Mouse (Mus musculus) gastrocnemius, adult 18-20 months (tissue): ENCODE data around the gene Mcpt1. TPM values are rescaled to one million over a fixed set of nuclear protein-coding genes. Genes with fewer than 3 reads are reported as not detected.
"Not testable (repeated sequence)": the region's sequence is repeated elsewhere in the genome, so short reads cannot be mapped to it uniquely, and the experiment has no call there.

Experiments
- DNase-seq: peaks from one replicate; pipeline ENCODE4 v3.0.0; 2021; ENCODE audit warnings: low spot score
- long read RNA-seq, 2 experiments: library from polyadenylated mRNA; stranded (forward); transcript quantifications; one replicate each; pipeline ENCODE4 v2.0.0; 2021
- total RNA-seq, 2 experiments: library from RNA; stranded (reverse); gene quantifications; 2 replicates each; pipeline ENCODE4 v1.2.3; 2021

Mcpt1 gene
- not detected for total RNA-seq
- long read RNA-seq, experiment 1: 0 reads
- long read RNA-seq, experiment 2: 0 reads

DNA sequence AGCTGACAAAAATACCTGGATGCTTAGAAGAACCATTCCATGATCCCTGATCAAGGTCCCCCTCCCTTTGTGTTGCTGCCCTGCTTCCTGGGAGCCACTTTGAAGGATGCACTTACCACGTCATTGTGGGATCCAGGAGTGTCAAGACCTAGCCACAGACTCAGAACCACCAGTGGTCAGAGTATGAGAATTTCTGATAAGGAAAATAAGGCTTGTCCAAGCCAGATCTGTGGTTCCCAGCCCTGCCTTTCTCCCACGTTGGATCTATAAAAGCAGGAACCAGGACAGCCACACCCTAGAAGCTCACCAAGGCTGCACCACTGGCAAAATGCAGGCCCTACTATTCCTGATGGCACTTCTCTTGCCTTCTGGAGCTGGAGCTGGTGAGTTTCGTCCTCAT, at the start of gene Mcpt1:
Gene Mcpt1, plus strand, starts transcription at position 301 of the 400 bp plus-strand sequence.
- not testable (repeated sequence) for DNase-seq

DNA sequence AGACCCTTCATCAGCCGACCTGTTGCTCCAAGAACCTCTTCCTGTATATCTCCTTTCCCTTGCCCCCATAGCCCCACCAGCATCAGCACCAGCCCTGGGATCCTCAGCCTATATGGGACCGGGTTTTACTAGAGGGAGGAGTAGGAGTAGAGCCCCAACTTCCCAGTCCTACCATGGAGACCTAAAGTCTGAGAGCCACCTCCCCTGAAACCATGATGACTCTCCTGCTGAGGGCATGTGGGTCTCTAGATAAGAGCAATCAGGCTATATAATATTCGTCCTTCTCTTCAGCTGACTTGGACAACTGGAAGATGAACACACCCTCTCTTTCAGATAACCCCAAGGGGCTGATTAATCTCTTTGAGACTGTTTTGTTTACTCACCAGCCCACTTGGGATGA, 30.3 kb upstream of the Mcpt1 start:
- not testable (repeated sequence) for DNase-seq

GRCm38 (mm10) chr14:56013147-56013546, 4.6 kb upstream of the Mcpt1 start:
- DNase-seq: no peak

DNA sequence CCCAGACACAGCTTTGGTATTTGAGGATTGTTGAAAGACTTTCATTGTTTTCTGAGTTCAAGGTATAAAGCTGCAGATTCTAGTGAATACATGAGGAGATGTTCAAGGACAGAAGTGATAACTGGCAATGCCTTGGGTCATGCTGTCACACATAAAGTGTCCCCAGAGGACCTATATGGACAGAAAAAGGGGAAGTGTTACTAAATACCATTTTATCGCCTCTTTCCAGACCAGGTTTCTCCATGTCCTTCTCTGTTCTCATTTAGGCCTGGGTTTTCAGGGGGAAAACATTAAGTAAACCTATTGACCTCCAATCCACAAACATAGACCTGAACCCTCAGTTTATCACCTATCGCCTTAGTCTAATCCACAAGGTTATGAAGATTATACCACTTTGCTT, 3.8 kb upstream of the Mcpt1 start:
- no peak for DNase-seq

DNA sequence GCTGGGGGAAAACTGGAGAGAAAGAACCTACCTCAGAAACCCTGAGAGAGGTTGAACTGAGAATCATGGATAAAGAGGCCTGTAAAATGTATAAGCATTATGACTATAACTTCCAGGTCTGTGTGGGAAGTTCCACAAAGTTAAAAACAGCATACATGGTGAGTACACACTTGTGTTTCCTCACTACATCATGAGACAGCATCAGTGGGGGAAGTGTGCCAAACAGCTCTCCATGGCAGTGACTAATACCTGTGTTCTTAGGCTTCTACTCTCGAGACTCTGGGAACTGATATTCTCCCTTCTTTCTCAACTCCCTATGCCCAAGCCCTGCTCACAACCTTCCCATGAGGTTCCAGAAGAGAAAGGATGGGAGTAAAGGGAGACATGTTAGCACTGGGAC, 1.7 kb downstream of the Mcpt1 start:
- no peak for DNase-seq

GRCm38 (mm10) chr14:56021305-56021704, 3.5 kb downstream of the Mcpt1 start:
- not testable (repeated sequence) for DNase-seq

DNA sequence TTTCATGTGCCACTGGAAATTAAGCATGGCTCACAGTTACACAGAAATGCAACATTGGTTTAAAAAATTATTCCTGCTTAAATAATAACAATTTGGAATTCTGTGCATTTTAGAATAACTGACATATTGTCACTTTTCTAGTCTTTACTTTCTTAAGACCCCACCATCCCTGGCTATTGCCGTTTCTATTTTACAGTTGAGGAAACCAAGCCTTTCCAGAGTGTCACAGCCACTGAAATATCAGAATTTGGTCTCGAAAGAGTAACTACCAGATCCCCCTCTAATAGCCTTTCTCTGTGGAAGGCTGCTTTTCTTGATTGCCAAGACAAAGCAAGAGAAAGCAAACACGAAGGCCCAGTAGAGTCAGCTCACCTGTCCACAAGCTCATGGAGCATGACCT, 12.6 kb downstream of the Mcpt1 start, which contains the start of gene Mcpt9:
Gene Mcpt9, minus strand, starts transcription at position 101 of the 400 bp plus-strand sequence.
- DNase-seq: not testable (repeated sequence)

DNA sequence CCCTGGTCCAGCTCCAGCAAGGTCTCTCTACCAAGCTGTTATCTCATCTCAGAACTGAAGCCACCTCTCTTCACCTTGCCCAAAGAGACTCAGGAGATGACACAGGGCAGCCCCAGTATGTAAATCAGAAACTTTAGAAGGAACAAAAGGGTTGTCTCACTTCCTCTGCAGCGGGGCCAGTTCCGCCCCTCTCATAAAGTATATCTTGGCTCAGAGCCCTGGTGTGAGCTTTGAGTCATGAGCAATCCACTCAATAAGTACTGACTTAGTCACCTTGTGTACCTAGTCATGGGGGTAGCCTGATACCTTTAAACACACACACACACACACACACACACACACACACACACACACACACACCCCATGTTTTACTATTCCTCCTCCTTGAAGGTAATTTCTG, 16.7 kb downstream of the Mcpt1 start:
- no peak for DNase-seq

DNA sequence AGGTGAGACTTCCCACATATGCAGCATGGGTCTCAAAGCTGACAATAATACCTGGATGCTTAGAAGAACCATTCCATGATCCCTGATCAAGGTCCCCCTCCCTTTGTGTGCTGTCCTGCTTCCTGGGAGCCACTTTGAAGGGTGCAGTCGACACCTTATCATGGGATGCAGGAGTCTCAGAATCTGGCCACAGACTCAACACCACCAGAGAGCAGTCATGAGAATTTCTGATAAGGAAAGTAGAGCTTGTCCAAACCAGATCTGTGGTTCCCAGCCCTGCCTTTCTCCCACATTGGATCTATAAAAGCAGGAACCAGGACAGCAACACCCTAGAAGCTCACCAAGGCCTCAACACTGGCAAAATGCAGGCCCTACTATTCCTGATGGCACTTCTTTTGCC, 24.0 kb downstream of the Mcpt1 start, which contains the start of gene Mcpt2:
Gene Mcpt2, plus strand, starts transcription at position 250 of the 400 bp plus-strand sequence.
- DNase-seq: not testable (repeated sequence)

DNA sequence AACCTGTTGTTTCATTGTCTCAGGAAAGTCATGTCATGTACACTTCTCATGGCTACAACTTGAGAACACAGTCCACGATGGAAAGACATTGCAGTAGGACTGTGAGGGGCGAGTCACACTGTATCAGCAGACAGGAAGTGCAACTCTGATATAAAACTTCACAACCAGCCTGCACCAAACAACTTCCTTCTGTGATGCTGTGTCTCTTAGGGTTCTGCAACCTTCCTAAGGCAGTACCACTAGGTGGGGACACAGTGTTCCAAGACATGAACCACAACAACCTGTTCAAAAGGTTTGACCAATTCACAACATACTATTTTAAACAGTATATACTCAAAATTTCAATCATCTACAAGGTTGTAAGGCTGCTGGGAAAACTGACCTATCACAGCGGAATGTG, 37.6 kb downstream of the Mcpt1 start:
- no peak for DNase-seq

DNA sequence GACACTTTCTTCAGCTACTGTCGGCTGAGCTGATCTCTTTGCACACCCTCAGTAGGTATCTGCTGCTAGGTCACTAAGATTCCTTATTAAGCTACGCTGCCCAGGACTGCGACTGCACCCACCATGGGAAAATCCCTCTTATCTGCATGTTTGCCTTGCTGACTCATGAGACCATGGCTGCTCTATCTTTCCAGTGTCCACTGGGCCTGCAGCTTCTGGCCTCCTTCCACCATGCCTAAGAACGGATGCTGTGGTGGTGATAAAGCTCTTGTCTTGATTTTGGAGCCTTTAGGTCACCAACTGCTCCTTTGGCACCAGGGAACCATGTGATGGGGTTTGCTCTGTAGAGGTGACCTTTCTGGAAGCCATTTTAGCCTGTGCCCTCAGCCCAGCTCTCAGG, 40.0 kb downstream of the Mcpt1 start:
- no peak for DNase-seq

- DNase-seq: not testable (repeated sequence)
Measured at GRCm38 (mm10) chr14:56062213-56062612, 44.4 kb downstream of the Mcpt1 start, which contains the start of gene Mcpt4. Mcpt4 (minus strand) TSS chr14:56062313.

Other genes starting within 250 kb of the Mcpt1 start
- 1 to 10 TPM; 3.8 to 9.1 TPM for gene Adcy4, start 233.9 kb upstream of the Mcpt1 start, total RNA-seq
- 1 to 10 TPM; 1.6 to 2.5 TPM for gene Ripk3, start 229.1 kb upstream of the Mcpt1 start, total RNA-seq
- 1 to 10 TPM; 1.5 to 3.3 TPM for gene Nfatc4, start 194.8 kb upstream of the Mcpt1 start, total RNA-seq
- gene Nynrin, start 164.0 kb upstream of the Mcpt1 start, total RNA-seq: 1 to 10 TPM; 1.2 to 1.8 TPM
- gene Cbln3, start 133.6 kb upstream of the Mcpt1 start, total RNA-seq: not detected
- gene Khnyn, start 133.0 kb upstream of the Mcpt1 start, total RNA-seq: 1 to 10 TPM; 5.4 to 5.5 TPM
- 100 to 1,000 TPM; 125 to 126 TPM for gene Sdr39u1, start 117.7 kb upstream of the Mcpt1 start, total RNA-seq
- 1 to 10 TPM; 3.2 to 3.3 TPM for gene Cma1, start 73.3 kb upstream of the Mcpt1 start, total RNA-seq
- gene Cma2, start 67.0 kb upstream of the Mcpt1 start, total RNA-seq: not detected
- gene Mcpt9, start 12.5 kb downstream of the Mcpt1 start, total RNA-seq: not detected
- gene Mcpt2, start 24.1 kb downstream of the Mcpt1 start, total RNA-seq: not detected
- gene Mcpt4, start 44.3 kb downstream of the Mcpt1 start, total RNA-seq: 1 to 10 TPM; 2.1 to 4.6 TPM
- gene Mcpt8, start 67.3 kb downstream of the Mcpt1 start, total RNA-seq: not detected
- not detected for gene Ctsg, start 84.6 kb downstream of the Mcpt1 start, total RNA-seq
- gene Gzme, start 102.7 kb downstream of the Mcpt1 start, total RNA-seq: not detected
- not detected for gene Gzmd, start 114.6 kb downstream of the Mcpt1 start, total RNA-seq
- gene Gzmg, start 141.6 kb downstream of the Mcpt1 start, total RNA-seq: not detected
- gene Gzmn, start 156.6 kb downstream of the Mcpt1 start, total RNA-seq: not detected
- gene Gzmf, start 193.4 kb downstream of the Mcpt1 start, total RNA-seq: not detected
- not detected for gene Gzmc, start 216.7 kb downstream of the Mcpt1 start, total RNA-seq
- not detected for gene Gzmb, start 244.3 kb downstream of the Mcpt1 start, total RNA-seq